Mouse (Mus musculus): ENCODE results near the gene Hmcn1.

- TF ChIP-seq POLR2A (IDR thresholded peaks at IDR 0.05; ENCODE audit: low read depth, low read length): no peak
- TF ChIP-seq CTCF (IDR thresholded peaks at IDR 0.05; ENCODE audit: extremely low read depth, insufficient read length, insufficient replicate concordance, low read depth, low read length): no peak
Observed at GRCm38 (mm10) chr1:150872105-150872504, 121.1 kb downstream of the Hmcn1 start.

Measured in small intestine, adult 2 months (tissue).